Mouse (Mus musculus): ENCODE measurements around the gene Pth1r. TPM values are rescaled to one million over a fixed set of nuclear protein-coding genes. Genes with fewer than 3 reads are reported as not detected.

The Pth1r gene
- polyA plus RNA-seq, 1 experiment from 2014 or later = 9.3 TPM

GRCm38 (mm10) chr9:110775269-110776022, 28.5 kb upstream of the Pth1r start:
- Histone ChIP-seq H3K27me3 (ENCODE audit: control insufficient read depth, insufficient read depth, low read length) (no peaks in the 10 kb centered on the region), H3K36me3 (ENCODE audit: control insufficient read depth, insufficient read depth, low read length) (no peaks in the 10 kb centered on the region), H3K9me3 (ENCODE audit: control insufficient read depth, low read length) (no peaks in the 10 kb centered on the region), H3K9ac (replicated peaks; ENCODE audit: low read length) (no peak overlapping the region), H3K27ac (replicated peaks; ENCODE audit: low read depth, low read length) (no peak overlapping the region), H3K4me1 (ENCODE audit: control insufficient read depth, insufficient read depth, low read length) (no peaks in the 10 kb centered on the region), H3K4me3 (replicated peaks; ENCODE audit: low read depth, low read length) (no peak overlapping the region), H3K4me2 (ENCODE audit: low read length) (no peak overlapping the region)
- ATAC-seq (ENCODE audit: low FRiP score, low TSS enrichment) (no peak), DNase-seq (no peak)
- WGBS = 84% methylated on average over 10 of the region's 10 CpGs

GRCm38 (mm10) chr9:110774403-110775268, 27.7 kb upstream of the Pth1r start:
- Histone ChIP-seq H3K9ac (replicated peaks; ENCODE audit: low read length) (no peak overlapping the region), H3K4me1 (ENCODE audit: control insufficient read depth, insufficient read depth, low read length) (no peaks in the 10 kb centered on the region), H3K4me2 (ENCODE audit: low read length) (no peak overlapping the region), H3K9me3 (ENCODE audit: control insufficient read depth, low read length) (no peaks in the 10 kb centered on the region), H3K4me3 (replicated peaks; ENCODE audit: low read depth, low read length) (no peak overlapping the region), H3K27me3 (ENCODE audit: control insufficient read depth, insufficient read depth, low read length) (no peaks in the 10 kb centered on the region), H3K27ac (replicated peaks; ENCODE audit: low read depth, low read length) (no peak overlapping the region), H3K36me3 (ENCODE audit: control insufficient read depth, insufficient read depth, low read length) (no peaks in the 10 kb centered on the region)
- 82% methylated on average over 15 of the region's 15 CpGs for WGBS
- ATAC-seq (ENCODE audit: low FRiP score, low TSS enrichment) (no peak), DNase-seq (no peak)

GRCm38 (mm10) chr9:110772336-110772735, 25.4 kb upstream of the Pth1r start:
- Histone ChIP-seq H3K9ac (replicated peaks; ENCODE audit: low read length) (no peak overlapping the region), H3K9me3 (ENCODE audit: control insufficient read depth, low read length) (no peaks in the 10 kb centered on the region), H3K36me3 (ENCODE audit: control insufficient read depth, insufficient read depth, low read length) (no peaks in the 10 kb centered on the region), H3K4me1 (ENCODE audit: control insufficient read depth, insufficient read depth, low read length) (no peaks in the 10 kb centered on the region), H3K27ac (replicated peaks; ENCODE audit: low read depth, low read length) (no peak overlapping the region), H3K4me2 (ENCODE audit: low read length) (no peak overlapping the region), H3K27me3 (ENCODE audit: control insufficient read depth, insufficient read depth, low read length) (no peaks in the 10 kb centered on the region), H3K4me3 (replicated peaks; ENCODE audit: low read depth, low read length) (no peak overlapping the region)
- DNase-seq (no peak), ATAC-seq (ENCODE audit: low FRiP score, low TSS enrichment) (no peak)
- WGBS = 94% methylated on average over 10 of the region's 10 CpGs

- 76% methylated on average over 2 of the region's 2 CpGs for WGBS
These were observed 16.5 kb upstream of the Pth1r start for GRCm38 (mm10) chr9:110763405-110763804.

GRCm38 (mm10) chr9:110762763-110763162, 15.8 kb upstream of the Pth1r start:
- Histone ChIP-seq H3K27me3 (ENCODE audit: control insufficient read depth, insufficient read depth, low read length) (no peaks in the 10 kb centered on the region), H3K36me3 (ENCODE audit: control insufficient read depth, insufficient read depth, low read length) (no peaks in the 10 kb centered on the region), H3K9me3 (ENCODE audit: control insufficient read depth, low read length) (no peaks in the 10 kb centered on the region), H3K27ac (replicated peaks; ENCODE audit: low read depth, low read length) (no peak overlapping the region), H3K4me3 (replicated peaks; ENCODE audit: low read depth, low read length) (no peak overlapping the region), H3K9ac (replicated peaks; ENCODE audit: low read length) (no peak overlapping the region), H3K4me1 (ENCODE audit: control insufficient read depth, insufficient read depth, low read length) (no peaks in the 10 kb centered on the region), H3K4me2 (ENCODE audit: low read length) (no peak overlapping the region)
- 75% methylated on average over 10 of the region's 10 CpGs for WGBS
- DNase-seq = no peak
- no peak for ATAC-seq (ENCODE audit: low FRiP score, low TSS enrichment)

More at GRCm38 (mm10) chr9:110763405-110763804, 16.5 kb upstream of the Pth1r start:
- Histone ChIP-seq H3K9ac (replicated peaks; ENCODE audit: low read length) (no peak overlapping the region), H3K27me3 (ENCODE audit: control insufficient read depth, insufficient read depth, low read length) (no peaks in the 10 kb centered on the region), H3K27ac (replicated peaks; ENCODE audit: low read depth, low read length) (no peak overlapping the region), H3K4me2 (ENCODE audit: low read length) (no peak overlapping the region), H3K9me3 (ENCODE audit: control insufficient read depth, low read length) (no peaks in the 10 kb centered on the region), H3K4me1 (ENCODE audit: control insufficient read depth, insufficient read depth, low read length) (no peaks in the 10 kb centered on the region), H3K36me3 (ENCODE audit: control insufficient read depth, insufficient read depth, low read length) (no peaks in the 10 kb centered on the region), H3K4me3 (replicated peaks; ENCODE audit: low read depth, low read length) (no peak overlapping the region)
- DNase-seq (no peak), ATAC-seq (ENCODE audit: low FRiP score, low TSS enrichment) (no peak)

GRCm38 (mm10) chr9:110760886-110761285, 13.9 kb upstream of the Pth1r start:
- Histone ChIP-seq H3K4me3 (replicated peaks; ENCODE audit: low read depth, low read length) (no peak overlapping the region), H3K27ac (replicated peaks; ENCODE audit: low read depth, low read length) (no peak overlapping the region), H3K27me3 (ENCODE audit: control insufficient read depth, insufficient read depth, low read length) (no peaks in the 10 kb centered on the region), H3K9me3 (ENCODE audit: control insufficient read depth, low read length) (no peaks in the 10 kb centered on the region), H3K9ac (replicated peaks; ENCODE audit: low read length) (no peak overlapping the region), H3K36me3 (ENCODE audit: control insufficient read depth, insufficient read depth, low read length) (no peaks in the 10 kb centered on the region), H3K4me1 (ENCODE audit: control insufficient read depth, insufficient read depth, low read length) (no peaks in the 10 kb centered on the region), H3K4me2 (ENCODE audit: low read length) (no peak overlapping the region)
- no peak for ATAC-seq (ENCODE audit: low FRiP score, low TSS enrichment)
- 85% methylated on average over 8 of the region's 8 CpGs for WGBS
- no peak for DNase-seq

GRCm38 (mm10) chr9:110759265-110759664, 12.3 kb upstream of the Pth1r start:
- Histone ChIP-seq H3K36me3 (ENCODE audit: control insufficient read depth, insufficient read depth, low read length) (no peaks in the 10 kb centered on the region), H3K27ac (replicated peaks; ENCODE audit: low read depth, low read length) (no peak overlapping the region), H3K4me2 (ENCODE audit: low read length) (no peak overlapping the region), H3K4me1 (ENCODE audit: control insufficient read depth, insufficient read depth, low read length) (no peaks in the 10 kb centered on the region), H3K4me3 (replicated peaks; ENCODE audit: low read depth, low read length) (no peak overlapping the region), H3K27me3 (ENCODE audit: control insufficient read depth, insufficient read depth, low read length) (no peaks in the 10 kb centered on the region), H3K9ac (replicated peaks; ENCODE audit: low read length) (no peak overlapping the region), H3K9me3 (ENCODE audit: control insufficient read depth, low read length) (no peaks in the 10 kb centered on the region)
- DNase-seq = peak; percentile 57
- no peak for ATAC-seq (ENCODE audit: low FRiP score, low TSS enrichment)
- 64% methylated on average over 2 of the region's 2 CpGs for WGBS

GRCm38 (mm10) chr9:110758605-110759004, 11.7 kb upstream of the Pth1r start:
- DNase-seq = no peak
- WGBS = 73% methylated on average over 8 of the region's 8 CpGs
- Histone ChIP-seq H3K9ac (replicated peaks; ENCODE audit: low read length) (no peak overlapping the region), H3K27me3 (ENCODE audit: control insufficient read depth, insufficient read depth, low read length) (no peaks in the 10 kb centered on the region), H3K36me3 (ENCODE audit: control insufficient read depth, insufficient read depth, low read length) (no peaks in the 10 kb centered on the region), H3K4me3 (replicated peaks; ENCODE audit: low read depth, low read length) (no peak overlapping the region), H3K9me3 (ENCODE audit: control insufficient read depth, low read length) (no peaks in the 10 kb centered on the region), H3K27ac (replicated peaks; ENCODE audit: low read depth, low read length) (no peak overlapping the region), H3K4me2 (ENCODE audit: low read length) (no peak overlapping the region), H3K4me1 (ENCODE audit: control insufficient read depth, insufficient read depth, low read length) (no peaks in the 10 kb centered on the region)
- ATAC-seq (ENCODE audit: low FRiP score, low TSS enrichment) = no peak
